Mouse (Mus musculus) telencephalon, adult 2 months (tissue): ENCODE measurements around the gene Il1rl2.
"Not testable (repeated sequence)": the region's sequence is repeated elsewhere in the genome, so short reads cannot be mapped to it uniquely, and the experiment has no call there.

Experiments
- DNase-seq: peaks from one replicate; pipeline ENCODE4 v3.0.0-alpha.2; 2011; ENCODE audit warnings: low read depth, low spot score

Gene Il1rl2

GRCm38 (mm10) chr1:40324457-40324856 is at the start of gene Il1rl2:
Gene Il1rl2 (plus strand): TSS chr1:40324610.
- no peak for DNase-seq

- DNase-seq, result no peak
These were observed 49.0 kb upstream of the Il1rl2 start for GRCm38 (mm10) chr1:40275285-40276013.

GRCm38 (mm10) chr1:40277944-40278343 is 46.5 kb upstream of the Il1rl2 start:
- no peak for DNase-seq

GRCm38 (mm10) chr1:40278720-40279119 is 45.7 kb upstream of the Il1rl2 start:
- DNase-seq, result no peak

- DNase-seq, result no peak
These were observed 45.1 kb upstream of the Il1rl2 start for GRCm38 (mm10) chr1:40279182-40279743.

GRCm38 (mm10) chr1:40281950-40282349 is 42.5 kb upstream of the Il1rl2 start:
- no peak for DNase-seq

- DNase-seq, result no peak
These were observed 42.0 kb upstream of the Il1rl2 start for GRCm38 (mm10) chr1:40282394-40282793.

GRCm38 (mm10) chr1:40283995-40284394 is 40.4 kb upstream of the Il1rl2 start:
- no peak for DNase-seq

- no peak for DNase-seq
These were observed 33.7 kb upstream of the Il1rl2 start for GRCm38 (mm10) chr1:40290489-40291255.

- no peak for DNase-seq
These were observed 32.2 kb upstream of the Il1rl2 start for GRCm38 (mm10) chr1:40292231-40292630.

GRCm38 (mm10) chr1:40293891-40294290 is 30.5 kb upstream of the Il1rl2 start:
- DNase-seq, result no peak

- no peak for DNase-seq
These were observed 29.6 kb upstream of the Il1rl2 start for GRCm38 (mm10) chr1:40294824-40295223.

GRCm38 (mm10) chr1:40298053-40298452 is 26.4 kb upstream of the Il1rl2 start:
- no peak for DNase-seq

- no peak for DNase-seq
These were observed 21.1 kb upstream of the Il1rl2 start for GRCm38 (mm10) chr1:40303179-40303866.

GRCm38 (mm10) chr1:40304321-40304720 is 20.1 kb upstream of the Il1rl2 start:
- DNase-seq, result not testable (repeated sequence)

GRCm38 (mm10) chr1:40306111-40306510 is 18.3 kb upstream of the Il1rl2 start:
- DNase-seq, result no peak

- no peak for DNase-seq
These were observed 13.3 kb upstream of the Il1rl2 start for GRCm38 (mm10) chr1:40311123-40311522.

- DNase-seq, result no peak
These were observed 12.8 kb upstream of the Il1rl2 start for GRCm38 (mm10) chr1:40311625-40312024.

GRCm38 (mm10) chr1:40314016-40314415 is 10.4 kb upstream of the Il1rl2 start:
- DNase-seq, result no peak

- DNase-seq, result no peak
These were observed 6.8 kb upstream of the Il1rl2 start for GRCm38 (mm10) chr1:40317657-40318056.

GRCm38 (mm10) chr1:40321824-40322223 is 2.6 kb upstream of the Il1rl2 start:
- DNase-seq, result no peak

GRCm38 (mm10) chr1:40322543-40322942 is 1.9 kb upstream of the Il1rl2 start:
- DNase-seq, result no peak
